Mouse (Mus musculus): ENCODE data around the gene Nlrc5. TPM values are rescaled to one million over a fixed set of nuclear protein-coding genes. Genes with fewer than 3 reads are reported as not detected.

Nlrc5 gene
- polyA plus RNA-seq, 1 experiment from 2014 or later, result 0.34 TPM

DNA sequence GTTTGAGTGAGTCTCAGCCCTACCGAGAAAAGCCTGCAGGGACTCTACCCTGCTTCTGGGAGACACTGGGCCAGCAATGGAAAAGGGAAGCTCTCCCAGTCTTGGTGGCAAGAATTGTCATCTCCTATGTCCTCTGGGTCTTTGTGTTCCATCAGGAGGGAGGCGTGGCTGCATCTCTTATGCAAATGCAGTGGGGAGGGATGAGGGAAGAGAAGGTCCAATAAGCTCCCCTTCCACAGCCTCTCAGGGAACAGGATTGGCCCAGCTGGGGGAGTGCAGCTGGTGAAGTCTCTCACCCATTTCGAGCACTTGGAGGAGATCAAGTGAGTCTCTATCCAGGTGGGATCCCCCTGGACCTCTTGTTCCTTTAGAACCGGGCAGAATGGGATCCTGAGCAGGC, 87.3 kb downstream of the Nlrc5 start:
- no peak for ATAC-seq (ENCODE audit: low FRiP score, low read depth)
- Histone ChIP-seq H3K4me1 (no peaks in the 10 kb centered on the region), H3K27me3 (0 out of 2 replicates have a peak, but pooled peaks cover 3% of the 10 kb centered on the region), H3K4me3 (no peak overlapping the region), H3K9me3 (no peaks in the 10 kb centered on the region), H3K36me3 (no peaks in the 10 kb centered on the region), H3K9ac (no peak overlapping the region), H3K27ac (no peak overlapping the region), H3K4me2 (replicated peaks) (no peak overlapping the region)
- 54% methylated on average over 4 of the region's 4 CpGs for WGBS

DNA sequence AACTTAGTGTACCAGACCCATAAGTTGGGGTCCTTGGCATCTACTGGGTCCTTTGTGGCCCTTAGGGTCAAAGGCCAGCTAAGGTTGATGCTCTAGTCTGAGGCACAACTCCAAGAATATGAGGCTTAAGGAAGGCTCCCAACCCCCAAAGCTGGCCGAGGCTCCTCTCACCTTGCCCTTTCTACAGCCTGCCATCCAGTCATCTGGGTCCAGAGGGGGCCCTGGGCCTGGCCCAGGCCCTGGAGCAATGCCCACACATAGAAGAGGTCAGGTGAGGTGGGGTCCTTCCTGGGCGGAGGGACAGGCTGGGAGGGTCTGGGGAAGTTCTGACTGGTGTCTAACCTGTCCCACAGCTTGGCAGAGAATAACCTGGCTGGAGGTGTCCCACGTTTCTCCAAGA, 88.3 kb downstream of the Nlrc5 start:
- Histone ChIP-seq H3K9me3 (no peaks in the 10 kb centered on the region), H3K36me3 (no peaks in the 10 kb centered on the region), H3K27ac (no peak overlapping the region), H3K27me3 (0 out of 2 replicates have a peak, but pooled peaks cover 3% of the 10 kb centered on the region), H3K4me1 (no peaks in the 10 kb centered on the region), H3K4me2 (replicated peaks) (no peak overlapping the region), H3K9ac (no peak overlapping the region), H3K4me3 (no peak overlapping the region)
- 83% methylated on average over 3 of the region's 3 CpGs for WGBS
- no peak for ATAC-seq (ENCODE audit: low FRiP score, low read depth)

DNA sequence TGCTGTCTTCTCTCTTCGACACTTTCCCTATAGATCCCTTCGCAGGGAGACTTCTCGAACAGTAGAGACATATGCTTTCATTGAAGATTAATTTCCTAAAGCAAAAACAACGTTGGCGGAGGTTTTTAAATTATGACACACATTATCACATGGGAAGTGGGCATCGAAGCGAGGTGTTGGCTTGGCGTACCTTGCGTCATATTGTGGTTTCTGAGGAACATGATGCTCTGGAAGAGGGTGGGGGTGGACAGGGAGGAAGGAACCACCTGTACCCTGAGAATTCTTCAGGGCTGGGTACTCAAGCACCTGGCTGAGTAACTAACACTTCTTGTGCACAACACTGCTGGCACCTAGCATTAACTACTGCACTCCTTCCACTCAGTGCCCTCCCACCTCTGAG, 90.4 kb downstream of the Nlrc5 start:
- H3K4me1 ChIP-seq, result no peaks in the 10 kb centered on the region
- H3K4me2 ChIP-seq (replicated peaks), result no peak overlapping the region
- no peaks in the 10 kb centered on the region for H3K36me3 ChIP-seq
- no peaks in the 10 kb centered on the region for H3K9me3 ChIP-seq
- H3K27ac ChIP-seq, result no peak overlapping the region
- no peak for ATAC-seq (ENCODE audit: low FRiP score, low read depth)
- no peak overlapping the region for H3K9ac ChIP-seq
- no peak overlapping the region for H3K4me3 ChIP-seq
- WGBS, result 88% methylated on average over 9 of the region's 9 CpGs
- no peaks in the 10 kb centered on the region for H3K27me3 ChIP-seq

DNA sequence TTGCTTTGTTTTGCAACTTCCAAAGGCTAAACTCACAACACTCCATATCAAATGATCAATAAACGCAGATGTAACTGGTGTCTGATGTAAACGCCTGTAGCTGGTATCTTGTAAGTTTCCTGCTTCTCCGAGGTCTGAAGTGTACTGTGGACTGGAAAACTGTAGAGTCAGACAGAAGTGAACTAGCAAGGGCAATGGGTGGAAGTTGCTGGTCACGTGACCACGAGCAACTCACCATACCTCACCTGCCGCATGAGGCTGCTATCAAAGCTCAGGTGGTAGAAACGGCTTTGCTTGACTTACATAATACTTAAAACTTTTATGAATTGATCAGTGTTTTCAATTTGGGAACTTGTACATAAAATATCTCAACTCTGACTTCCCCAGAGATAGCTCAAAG, 93.0 kb downstream of the Nlrc5 start:
- Histone ChIP-seq H3K9ac (no peak overlapping the region), H3K27me3 (peaks cover 13% of the 10 kb centered on the region), H3K9me3 (no peaks in the 10 kb centered on the region), H3K27ac (no peak overlapping the region), H3K4me2 (replicated peaks) (no peak overlapping the region), H3K4me3 (no peak overlapping the region), H3K36me3 (no peaks in the 10 kb centered on the region), H3K4me1 (0 out of 2 replicates have a peak, but pooled peaks cover 3% of the 10 kb centered on the region)
- 81% methylated on average over 7 of the region's 7 CpGs for WGBS
- ATAC-seq (ENCODE audit: low FRiP score, low read depth), result no peak

DNA sequence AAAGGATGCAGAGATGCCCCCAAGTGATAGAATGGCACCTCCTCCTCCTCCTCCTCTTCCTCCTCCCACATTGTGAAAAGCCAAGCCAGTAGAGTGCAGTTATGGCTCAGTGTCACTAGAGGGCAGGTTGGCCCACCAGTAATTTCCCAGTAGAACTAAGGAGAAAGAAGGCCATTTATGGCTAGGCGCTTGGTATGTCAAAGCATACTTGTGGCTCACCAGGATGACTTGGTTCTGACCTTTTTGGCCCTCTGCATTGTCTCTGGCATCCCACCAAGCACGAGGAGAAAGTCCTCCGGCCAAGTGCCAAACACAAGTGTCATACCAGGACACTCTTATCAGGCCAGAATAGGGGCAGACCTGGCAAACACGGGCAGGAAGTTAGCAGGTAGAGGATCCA, 94.1 kb downstream of the Nlrc5 start:
- 51% methylated on average over 4 of the region's 4 CpGs for WGBS
- H3K27ac ChIP-seq, result no peak overlapping the region
- no peaks in the 10 kb centered on the region for H3K36me3 ChIP-seq
- ATAC-seq (ENCODE audit: low FRiP score, low read depth), result no peak
- no peak overlapping the region for H3K4me3 ChIP-seq
- H3K4me1 ChIP-seq, result peaks cover 4% of the 10 kb centered on the region; the same call in 1 of the 2 replicates
- no peaks in the 10 kb centered on the region for H3K9me3 ChIP-seq
- H3K27me3 ChIP-seq, result peaks cover 23% of the 10 kb centered on the region
- no peak overlapping the region for H3K4me2 ChIP-seq (replicated peaks)
- no peak overlapping the region for H3K9ac ChIP-seq

DNA sequence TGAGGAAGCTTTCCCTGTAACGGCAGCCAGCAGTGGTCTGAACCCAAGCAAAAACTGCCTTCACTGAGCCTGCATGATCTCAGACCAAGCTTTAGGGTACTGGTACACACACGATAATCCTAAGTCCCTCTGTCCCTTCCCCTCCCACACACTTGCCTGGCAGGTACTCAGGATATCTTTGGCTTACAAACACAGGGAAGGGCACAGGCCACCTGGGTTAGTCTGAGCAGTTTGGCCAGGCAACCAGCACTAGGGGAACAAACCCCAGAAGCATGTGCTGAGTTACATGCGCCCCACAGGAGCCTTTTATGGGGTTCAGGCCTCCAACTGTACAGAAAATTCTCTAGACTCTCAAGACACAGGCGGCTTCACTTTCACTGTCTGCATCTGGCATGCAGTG, 95.7 kb downstream of the Nlrc5 start:
- no peaks in the 10 kb centered on the region for H3K9me3 ChIP-seq
- no peak overlapping the region for H3K4me2 ChIP-seq (replicated peaks)
- H3K36me3 ChIP-seq, result no peaks in the 10 kb centered on the region
- no peak overlapping the region for H3K9ac ChIP-seq
- H3K4me3 ChIP-seq, result no peak overlapping the region
- 70% methylated on average over 4 of the region's 4 CpGs for WGBS
- H3K4me1 ChIP-seq, result peaks cover 12% of the 10 kb centered on the region
- no peak for ATAC-seq (ENCODE audit: low FRiP score, low read depth)
- peaks cover 39% of the 10 kb centered on the region for H3K27me3 ChIP-seq
- no peak overlapping the region for H3K27ac ChIP-seq

DNA sequence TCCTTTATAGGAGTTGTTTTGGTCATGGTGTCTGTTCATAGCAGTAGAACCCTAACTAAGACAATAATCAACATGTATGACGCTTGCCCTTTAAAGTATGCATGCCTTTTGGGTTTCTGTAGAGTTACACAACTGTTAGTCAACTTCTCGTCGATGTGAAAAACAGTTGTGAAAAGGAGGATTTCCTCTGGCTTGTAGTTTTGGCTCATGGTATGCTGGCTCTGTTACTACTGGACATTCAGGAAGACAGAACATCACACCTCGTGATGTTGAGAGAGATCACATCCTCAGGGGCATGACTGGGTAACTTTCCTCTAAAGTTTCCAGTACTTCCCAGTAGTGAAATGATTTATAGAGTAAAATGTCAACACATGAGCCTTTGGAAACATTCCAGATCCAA, 96.5 kb downstream of the Nlrc5 start:
- Histone ChIP-seq H3K9ac (no peak overlapping the region), H3K4me3 (no peak overlapping the region), H3K36me3 (no peaks in the 10 kb centered on the region), H3K27ac (no peak overlapping the region), H3K4me1 (peaks cover 12% of the 10 kb centered on the region), H3K9me3 (no peaks in the 10 kb centered on the region), H3K4me2 (replicated peaks) (no peak overlapping the region), H3K27me3 (peaks cover 47% of the 10 kb centered on the region)
- WGBS, result 89% methylated on average over 4 of the region's 4 CpGs
- no peak for ATAC-seq (ENCODE audit: low FRiP score, low read depth)

DNA sequence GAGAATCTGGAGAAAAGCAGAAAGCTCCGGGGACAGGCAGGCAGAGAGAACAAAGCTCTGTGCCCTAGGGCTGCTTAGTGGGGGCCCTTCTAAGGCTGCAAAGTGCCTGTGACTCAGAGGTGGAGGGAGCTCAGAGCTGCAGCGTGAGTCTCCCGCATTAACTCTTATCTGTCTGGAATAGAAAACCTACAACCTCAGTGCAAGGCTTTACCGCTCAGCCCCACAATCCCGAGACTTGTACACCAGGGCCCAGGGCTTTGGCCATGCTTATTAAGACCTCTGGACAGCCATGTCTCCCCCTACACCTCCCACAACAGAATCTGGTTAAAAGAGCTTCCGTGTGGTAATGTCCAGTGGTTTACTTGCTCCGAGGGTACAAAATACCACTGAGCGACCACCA, 97.8 kb downstream of the Nlrc5 start:
- no peak for ATAC-seq (ENCODE audit: low FRiP score, low read depth)
- no peaks in the 10 kb centered on the region for H3K9me3 ChIP-seq
- H3K27ac ChIP-seq, result no peak overlapping the region
- H3K4me3 ChIP-seq, result peak overlapping the region; percentile 64
- no peak overlapping the region for H3K9ac ChIP-seq
- H3K27me3 ChIP-seq, result peaks cover 54% of the 10 kb centered on the region
- peak overlapping the region; percentile 95 for H3K4me2 ChIP-seq (replicated peaks)
- H3K36me3 ChIP-seq, result no peaks in the 10 kb centered on the region
- peaks cover 12% of the 10 kb centered on the region for H3K4me1 ChIP-seq
- 1% methylated on average over 8 of the region's 8 CpGs for WGBS

DNA sequence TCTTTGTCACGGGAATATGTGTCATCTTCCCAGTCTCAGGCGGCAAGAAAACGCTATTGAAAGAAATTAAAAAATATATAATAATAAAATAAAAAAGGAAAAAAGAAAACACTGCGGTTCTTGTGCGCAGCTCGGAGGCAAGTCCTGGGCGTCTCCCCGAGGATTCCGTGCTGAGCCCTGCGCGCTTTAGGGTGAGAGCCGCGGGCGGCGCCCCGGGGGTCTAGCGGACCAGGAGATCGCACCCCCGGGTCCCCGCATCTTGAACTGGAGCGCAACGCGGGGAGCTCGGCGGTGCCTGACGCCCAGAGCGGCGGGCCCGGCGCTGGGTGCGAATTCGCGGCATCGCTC, 98.3 kb downstream of the Nlrc5 start:
- H3K9me3 ChIP-seq, result no peaks in the 10 kb centered on the region
- H3K9ac ChIP-seq, result peak overlapping the region; percentile 79
- no peak overlapping the region for H3K27ac ChIP-seq
- peak overlapping the region; percentile 95 for H3K4me2 ChIP-seq (replicated peaks)
- H3K4me3 ChIP-seq, result peak overlapping the region; percentile 64
- H3K4me1 ChIP-seq, result peaks cover 12% of the 10 kb centered on the region
- ATAC-seq (ENCODE audit: low FRiP score, low read depth), result no peak; the same call in 1 of the 2 replicates
- H3K36me3 ChIP-seq, result no peaks in the 10 kb centered on the region
- H3K27me3 ChIP-seq, result peaks cover 54% of the 10 kb centered on the region
- WGBS, result under 1% methylated on average over 34 of the region's 34 CpGs

DNA sequence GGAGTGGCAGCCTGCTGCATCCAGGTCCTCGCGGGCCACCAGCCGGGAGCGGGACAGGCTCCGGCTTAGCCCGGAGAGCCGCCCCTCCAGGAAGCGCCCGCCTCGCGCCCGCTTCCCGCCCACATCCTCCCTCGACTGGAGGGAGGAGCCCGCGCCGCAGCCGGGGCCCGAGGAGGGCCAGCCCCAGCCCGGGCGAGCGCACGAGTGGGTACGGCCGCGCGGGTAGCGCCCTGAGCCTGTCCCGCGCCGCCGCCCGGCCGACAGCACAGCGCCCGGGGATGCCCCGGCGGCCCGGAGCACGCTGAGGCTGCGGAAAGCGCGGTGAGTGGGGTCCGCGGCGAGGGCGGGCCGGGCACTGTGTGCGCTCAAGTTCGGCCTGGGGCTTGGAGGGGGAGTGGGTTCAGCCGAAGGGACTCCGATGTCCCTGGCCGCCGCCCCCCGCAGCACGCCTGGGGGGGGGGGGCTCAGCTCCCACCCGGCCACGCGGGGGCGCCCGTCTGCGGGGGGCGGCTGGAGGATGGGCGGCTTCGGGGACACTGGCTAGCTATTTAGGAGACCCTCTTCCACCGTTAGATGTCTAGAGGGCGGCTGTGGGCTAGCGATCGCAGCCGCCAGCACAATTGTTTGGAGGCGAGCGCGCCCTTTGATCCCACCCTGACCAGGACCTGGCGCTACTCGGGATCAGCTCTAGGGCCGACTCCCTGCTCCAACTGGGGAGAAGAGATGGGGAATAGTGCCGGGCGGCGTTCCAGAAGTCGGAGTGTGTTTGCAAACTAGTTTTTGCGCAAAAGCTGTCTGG, 98.9 kb downstream of the Nlrc5 start, which contains the start of gene Cpne2:
Gene Cpne2, plus strand, starts transcription at position 118 of the 799 bp plus-strand sequence.
- ATAC-seq (ENCODE audit: low FRiP score, low read depth), result peak; percentile 78
- Histone ChIP-seq H3K4me3 (peak within 1 kb of the TSS; percentile 64), H3K9me3 (no peaks in the 10 kb centered on the region), H3K27me3 (peaks cover 54% of the 10 kb centered on the region), H3K36me3 (no peaks in the 10 kb centered on the region), H3K9ac (peak within 1 kb of the TSS; percentile 79), H3K27ac (no peak within 1 kb of the TSS), H3K4me2 (replicated peaks) (peak within 1 kb of the TSS; percentile 95), H3K4me1 (peaks cover 12% of the 10 kb centered on the region)
- under 1% methylated on average over 72 of the region's 81 CpGs for WGBS

DNA sequence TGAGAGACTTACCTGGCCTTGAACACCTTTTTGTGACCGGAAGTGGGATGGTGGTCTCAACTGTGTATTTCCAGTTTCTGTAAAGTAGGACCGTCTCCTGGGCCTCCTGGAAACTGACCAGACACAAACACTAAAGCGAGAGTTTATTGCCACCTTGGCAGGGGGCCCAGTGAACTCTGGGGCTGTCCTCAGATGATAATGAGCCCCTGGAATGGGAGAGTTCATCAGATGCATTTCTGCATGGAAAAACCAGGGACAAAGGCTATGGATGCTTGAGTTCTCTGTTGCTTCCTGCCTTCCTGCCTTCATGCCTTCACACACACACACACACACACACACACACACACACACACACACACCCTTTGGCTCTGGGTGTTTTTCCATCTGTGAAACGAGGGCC, 100.5 kb downstream of the Nlrc5 start:
- Histone ChIP-seq H3K27ac (no peak overlapping the region), H3K4me2 (replicated peaks) (no peak overlapping the region), H3K9ac (no peak overlapping the region), H3K36me3 (no peaks in the 10 kb centered on the region), H3K4me3 (no peak overlapping the region), H3K4me1 (peaks cover 12% of the 10 kb centered on the region), H3K27me3 (peaks cover 54% of the 10 kb centered on the region), H3K9me3 (no peaks in the 10 kb centered on the region)
- 27% methylated on average over 4 of the region's 4 CpGs for WGBS
- no peak for ATAC-seq (ENCODE audit: low FRiP score, low read depth)

DNA sequence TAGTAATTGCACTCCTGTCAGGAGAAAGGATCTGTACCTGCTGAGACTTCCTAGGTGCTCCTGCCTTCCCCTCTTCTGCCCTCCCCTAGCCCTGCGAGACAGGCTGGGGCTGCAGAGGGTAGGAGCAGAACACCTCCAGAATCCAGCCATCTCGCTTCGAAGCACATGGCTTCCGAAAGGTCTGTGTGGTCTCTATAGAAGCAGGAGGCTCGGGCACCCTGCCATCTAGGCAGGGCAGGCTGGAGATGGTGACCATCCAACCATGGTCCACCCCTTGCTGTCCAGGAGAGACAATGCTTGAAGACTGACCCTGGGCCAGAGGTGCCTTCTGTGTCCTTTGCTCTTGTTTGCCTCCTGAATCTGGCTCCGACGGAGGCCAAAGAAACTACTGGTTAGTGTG, 101.5 kb downstream of the Nlrc5 start:
- Histone ChIP-seq H3K9ac (no peak overlapping the region), H3K9me3 (no peaks in the 10 kb centered on the region), H3K4me2 (replicated peaks) (no peak overlapping the region), H3K4me1 (peaks cover 12% of the 10 kb centered on the region), H3K4me3 (no peak overlapping the region), H3K27ac (no peak overlapping the region), H3K36me3 (no peaks in the 10 kb centered on the region), H3K27me3 (peaks cover 54% of the 10 kb centered on the region)
- 79% methylated on average over 7 of the region's 7 CpGs for WGBS
- no peak for ATAC-seq (ENCODE audit: low FRiP score, low read depth)

DNA sequence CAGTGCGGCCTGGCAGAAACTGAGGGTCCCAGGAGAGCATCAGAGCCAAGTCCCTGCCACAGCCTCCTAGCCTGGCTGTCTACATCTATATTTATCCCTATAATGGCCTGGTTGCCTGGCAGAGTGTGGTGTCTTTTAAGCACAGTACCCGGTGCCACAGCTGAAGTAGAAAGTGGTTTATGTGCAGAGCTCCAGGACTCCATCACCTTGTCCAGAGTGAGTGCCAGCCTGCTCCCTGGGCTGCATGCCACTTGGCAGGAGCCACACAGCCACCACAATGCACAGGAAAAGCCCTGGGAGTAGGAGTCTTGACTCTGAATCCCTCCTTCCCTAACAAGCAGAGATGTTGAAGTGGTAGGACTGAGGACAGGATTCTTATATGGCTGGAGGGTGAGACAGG, 103.3 kb downstream of the Nlrc5 start:
- 85% methylated on average over 2 of the region's 2 CpGs for WGBS
- Histone ChIP-seq H3K27ac (no peak overlapping the region), H3K4me2 (replicated peaks) (no peak overlapping the region)

More for the DNA sequence above, 103.3 kb downstream of the Nlrc5 start:
- no peak for ATAC-seq (ENCODE audit: low FRiP score, low read depth)
- Histone ChIP-seq H3K36me3 (no peaks in the 10 kb centered on the region), H3K9ac (no peak overlapping the region), H3K4me3 (no peak overlapping the region), H3K4me1 (peaks cover 9% of the 10 kb centered on the region), H3K9me3 (no peaks in the 10 kb centered on the region), H3K27me3 (peaks cover 38% of the 10 kb centered on the region)

Measured in limb, embryonic 13.5 days (tissue).